Mouse (Mus musculus) kidney, adult 2 months (tissue): ENCODE measurements around the gene B430305J03Rik. TPM values are rescaled to one million over a fixed set of nuclear protein-coding genes. Genes with fewer than 3 reads are reported as not detected.

Source experiments
- DNase-seq: peaks from one replicate; pipeline ENCODE4 v3.0.0; 2021
- H3K27ac ChIP-seq: fragments of 200-500 bp; 2 replicates; pipeline ENCODE4 v1.5.1; 2012; ENCODE audit warnings: low read depth, low read length, control low read depth, inconsistent platforms; ENCODE audit not compliant: insufficient read depth
- H3K27me3 ChIP-seq: fragments of 200-500 bp; replicated peaks from 2 replicates; pipeline ENCODE4 v1.6.1; 2012; ENCODE audit warnings: mild to moderate bottlenecking, moderate library complexity, low read length, inconsistent platforms; ENCODE audit not compliant: control insufficient read depth, insufficient read depth
- H3K36me3 ChIP-seq: fragments of 200-500 bp; 2 replicates; pipeline ENCODE4 v1.6.1; 2012; ENCODE audit warnings: mild to moderate bottlenecking, moderate library complexity, low read length, inconsistent platforms; ENCODE audit not compliant: control insufficient read depth, insufficient read depth
- H3K4me1 ChIP-seq: fragments of 200-500 bp; 2 replicates; pipeline ENCODE4 v1.6.1; 2011; ENCODE audit warnings: low read length; ENCODE audit not compliant: control insufficient read depth, insufficient read depth
- H3K4me3 ChIP-seq: fragments of 200-500 bp; 2 replicates; pipeline ENCODE4 v1.5.1; 2011; ENCODE audit warnings: mild to moderate bottlenecking, low read depth, low read length, control low read depth; ENCODE audit not compliant: insufficient read depth
- CTCF ChIP-seq: fragments of 200-500 bp; conservative IDR thresholded peaks from 2 replicates; pipeline ENCODE4 v1.5.1; 2011; ENCODE audit warnings: low read depth, mild to moderate bottlenecking, control low read depth, low read length, moderate library complexity, mixed read lengths; ENCODE audit not compliant: insufficient read depth, insufficient read length
- POLR2A ChIP-seq: fragments of 200-500 bp; IDR thresholded peaks from one replicate; pipeline ENCODE4 v1.6.1; 2011; ENCODE audit warnings: low read depth, low read length, control low read depth
- WGBS: fragments of 180-500 bp; shearing (Covaris S2); methylation state at CpG from one replicate; pipeline ENCODE4 v1.1.7; 2018; 5-methylcytosine and 5-hydroxymethylcytosine counted together
- polyA plus RNA-seq: library from polyadenylated mRNA; depleted of rRNA; stranded (reverse); fragments of >200 nt; gene quantifications from 2 replicates; pipeline ENCODE4 v1.2.3, GENCODE M21; 2012; rRNA removed

The B430305J03Rik gene
- polyA plus RNA-seq, 1 experiment: 0.09 TPM

GRCm38 (mm10) chr3:61320031-61320430, 45.7 kb downstream of the B430305J03Rik start:
- no peaks in the 10 kb centered on the region for H3K4me1 ChIP-seq
- WGBS: 85% methylated on average over 2 of the region's 2 CpGs
- TF ChIP-seq POLR2A (no peak), CTCF (no peak)
- H3K27me3 ChIP-seq: no peaks in the 10 kb centered on the region
- H3K36me3 ChIP-seq: no peaks in the 10 kb centered on the region
- DNase-seq: no peak
- no peak overlapping the region for H3K4me3 ChIP-seq
- H3K27ac ChIP-seq: no peak overlapping the region

- no peak for DNase-seq
- 82% methylated on average over 2 of the region's 2 CpGs for WGBS
- Histone ChIP-seq H3K36me3 (no peaks in the 10 kb centered on the region), H3K27me3 (no peaks in the 10 kb centered on the region), H3K27ac (no peak overlapping the region), H3K4me3 (no peak overlapping the region), H3K4me1 (no peaks in the 10 kb centered on the region)
- TF ChIP-seq POLR2A (no peak), CTCF (no peak)
These were observed 50.7 kb downstream of the B430305J03Rik start for GRCm38 (mm10) chr3:61315002-61315401.

Other genes with a start within 250 kb of the B430305J03Rik start
- gene Rap2b, start 4.3 kb downstream of the B430305J03Rik start, polyA plus RNA-seq: 1.5 and 1.7 TPM in 2 replicates